Mouse (Mus musculus) midbrain, embryonic 14.5 days (tissue): ENCODE measurements around the gene Ephb3. TPM values are rescaled to one million over a fixed set of nuclear protein-coding genes. Genes with fewer than 3 reads are reported as not detected.

Experiments used
- ATAC-seq: fragments of 200-750 bp; cut with Nextera tagmentation; 2 replicates; pipeline ENCODE4 v1.8.0; 2017; ENCODE audit warnings: moderate number of reproducible peaks, moderate library complexity; ENCODE audit not compliant: low FRiP score, low TSS enrichment
- DNase-seq: peaks from one replicate; pipeline ENCODE4 v3.0.0-alpha.2; 2015
- H3K27ac ChIP-seq: fragments of 300-500 bp; sonication (generic); replicated peaks from 2 replicates; pipeline ENCODE4 v1.5.1; 2014; ENCODE audit warnings: mild to moderate bottlenecking, low read depth, low read length, moderate library complexity
- H3K27me3 ChIP-seq: fragments of 300-500 bp; sonication (generic); 2 replicates; pipeline ENCODE4 v1.6.1; 2014; ENCODE audit warnings: low read length, control low read depth, mixed read lengths; ENCODE audit not compliant: control insufficient read depth, insufficient read depth
- H3K36me3 ChIP-seq: fragments of 300-500 bp; sonication (generic); 2 replicates; pipeline ENCODE4 v1.6.1; 2014; ENCODE audit warnings: low read length, control low read depth; ENCODE audit not compliant: control insufficient read depth, insufficient read depth
- H3K4me1 ChIP-seq: fragments of 300-500 bp; sonication (generic); 2 replicates; pipeline ENCODE4 v1.6.1; 2014; ENCODE audit warnings: mild to moderate bottlenecking, antibody characterized with exemption, low read length, control low read depth; ENCODE audit not compliant: control insufficient read depth, insufficient read depth
- H3K4me2 ChIP-seq: fragments of 300-500 bp; sonication (generic); 2 replicates; pipeline ENCODE4 v1.6.1; 2014; ENCODE audit warnings: mild to moderate bottlenecking, low read length, moderate library complexity
- H3K4me3 ChIP-seq: fragments of 300-500 bp; sonication (generic); replicated peaks from 2 replicates; pipeline ENCODE4 v1.5.1; 2014; ENCODE audit warnings: low read depth, low read length
- H3K9ac ChIP-seq: fragments of 300-500 bp; sonication (generic); replicated peaks from 2 replicates; pipeline ENCODE4 v1.6.1; 2014; ENCODE audit warnings: mild to moderate bottlenecking, low read length, moderate library complexity
- H3K9me3 ChIP-seq: fragments of 300-500 bp; sonication (generic); 2 replicates; pipeline ENCODE4 v1.6.1; 2016; ENCODE audit warnings: low read length, control low read depth, mixed read lengths; ENCODE audit not compliant: control insufficient read depth
- WGBS: fragments of 180-500 bp; shearing (Covaris S2); extraction: QIAGEN DNeasy Blood & Tissue Kit; methylation state at CpG from one replicate; pipeline ENCODE4 v1.1.7; 2014; 5-methylcytosine and 5-hydroxymethylcytosine counted together
- polyA plus RNA-seq: library from polyadenylated mRNA; unstranded; fragments of >200 nt; fragmentation: Nextera tagmentation; extraction: Ambion mirVana; gene quantifications from 2 replicates; pipeline ENCODE4 v1.2.1, GENCODE M21; 2014

Gene Ephb3
- polyA plus RNA-seq, 1 experiment from 2014 or later, result 14.0 TPM

- WGBS, result under 1% methylated on average over 29 of the region's 29 CpGs
- H3K27me3 ChIP-seq, result peaks cover 27% of the 10 kb centered on the region
Measured at GRCm38 (mm10) chr16:21245931-21246390, 41.4 kb downstream of the Ephb3 start.

GRCm38 (mm10) chr16:21246391-21247036 lies 42.0 kb downstream of the Ephb3 start:
- Histone ChIP-seq H3K36me3 (no peaks in the 10 kb centered on the region), H3K9ac (peak overlapping the region; percentile 48), H3K4me1 (peaks cover 32% of the 10 kb centered on the region), H3K27me3 (peaks cover 27% of the 10 kb centered on the region), H3K27ac (0 out of 2 replicates have a peak overlapping the region, but pooled peaks have one; percentile 1), H3K4me3 (peak overlapping the region; percentile 39), H3K9me3 (no peaks in the 10 kb centered on the region), H3K4me2 (peak overlapping the region; percentile 86)
- WGBS, result under 1% methylated on average over 33 of the region's 33 CpGs
- ATAC-seq, result peak; percentile 18; the same call in 1 of the 2 replicates
- peak; percentile 71 for DNase-seq

More at GRCm38 (mm10) chr16:21245931-21246390, 41.4 kb downstream of the Ephb3 start:
- ATAC-seq (peak; percentile 86), DNase-seq (peak; percentile 91)
- Histone ChIP-seq H3K4me1 (peaks cover 32% of the 10 kb centered on the region), H3K27ac (no peak overlapping the region), H3K4me2 (peak overlapping the region; percentile 86), H3K9ac (peak overlapping the region; percentile 48), H3K36me3 (no peaks in the 10 kb centered on the region), H3K9me3 (no peaks in the 10 kb centered on the region), H3K4me3 (peak overlapping the region; percentile 39)

DNA sequence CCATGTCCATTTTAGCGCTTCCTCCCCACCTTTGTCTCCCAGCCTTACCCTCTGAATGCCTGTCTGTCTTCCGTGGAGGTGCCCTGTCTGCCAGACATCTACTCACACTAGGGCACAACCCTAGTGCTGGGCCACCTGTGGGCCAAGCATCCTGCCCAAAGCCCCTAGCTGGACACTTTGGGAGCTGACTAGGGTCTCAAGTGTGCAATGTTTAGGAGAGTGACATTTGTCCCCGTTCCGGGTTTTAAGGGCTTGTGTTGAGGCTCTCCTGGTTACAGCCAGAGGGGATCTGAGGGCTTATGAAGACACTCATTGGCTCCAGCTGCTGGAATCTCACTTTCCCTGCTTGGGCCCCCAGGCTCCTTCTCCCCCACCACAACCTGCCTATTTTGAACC lies 42.5 kb downstream of the Ephb3 start:
- Histone ChIP-seq H3K4me3 (peak overlapping the region; percentile 39), H3K9ac (no peak overlapping the region), H3K36me3 (no peaks in the 10 kb centered on the region), H3K4me1 (peaks cover 32% of the 10 kb centered on the region), H3K4me2 (peak overlapping the region; percentile 86), H3K27ac (no peak overlapping the region), H3K27me3 (peaks cover 27% of the 10 kb centered on the region), H3K9me3 (no peaks in the 10 kb centered on the region)
- peak; percentile 41 for DNase-seq
- 4% methylated on average over 4 of the region's 4 CpGs for WGBS
- no peak for ATAC-seq

DNA sequence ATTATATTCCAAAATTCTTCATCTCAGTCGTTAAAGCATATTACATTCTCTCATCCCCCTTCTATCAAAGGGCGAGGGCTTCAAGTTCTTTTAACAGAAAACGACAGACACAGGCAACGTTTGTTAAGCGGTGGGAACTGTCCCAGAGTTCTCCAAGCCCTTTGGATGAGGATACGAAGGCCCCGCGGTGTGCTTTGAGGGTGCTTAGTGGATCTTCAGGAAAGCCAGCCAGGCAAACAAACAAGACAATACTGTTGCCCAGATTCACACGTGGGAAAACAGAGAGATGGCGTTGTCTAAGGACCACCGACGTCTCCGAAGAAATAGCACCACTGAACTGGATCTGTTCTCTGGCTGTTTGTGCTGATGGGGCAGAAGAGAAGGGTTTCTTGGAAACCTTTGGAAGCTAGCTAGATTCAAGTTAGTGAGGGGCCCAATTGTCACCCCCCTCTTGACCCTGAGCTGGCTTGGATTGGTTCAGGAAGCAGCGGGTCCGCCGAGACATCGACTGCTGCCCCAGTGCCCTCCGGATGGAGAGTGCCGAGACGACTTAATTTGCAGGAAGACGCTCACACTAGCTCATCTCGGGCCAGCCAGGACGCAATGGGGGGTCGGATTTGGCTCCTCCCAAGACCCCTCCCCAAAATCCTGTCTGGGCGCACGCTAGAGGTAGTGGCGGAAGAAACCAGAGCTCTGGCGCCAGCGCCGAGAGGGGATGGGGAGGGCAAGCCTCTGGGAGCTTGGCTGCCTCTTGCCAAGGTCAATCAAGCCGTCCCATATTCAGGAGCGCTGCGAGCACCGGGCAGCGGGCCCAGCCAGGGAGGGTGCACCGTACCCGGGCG lies 43.5 kb downstream of the Ephb3 start:
- Histone ChIP-seq H3K27ac (no peak overlapping the region), H3K9me3 (no peaks in the 10 kb centered on the region), H3K4me2 (peak overlapping the region; percentile 60), H3K4me1 (peaks cover 32% of the 10 kb centered on the region), H3K9ac (peak overlapping the region; percentile 27; the same call in 1 of the 2 replicates), H3K36me3 (no peaks in the 10 kb centered on the region), H3K27me3 (peaks cover 27% of the 10 kb centered on the region), H3K4me3 (peak overlapping the region; percentile 34)
- WGBS, result 3% methylated on average over 38 of the region's 38 CpGs
- DNase-seq (peak; percentile 68), ATAC-seq (peak; percentile 25; the same call in 1 of the 2 replicates)

- no peak for ATAC-seq
- H3K9me3 ChIP-seq, result no peaks in the 10 kb centered on the region
- H3K4me2 ChIP-seq, result peak overlapping the region; percentile 60
- H3K9ac ChIP-seq, result peak overlapping the region; percentile 27; the same call in 1 of the 2 replicates
- peaks cover 27% of the 10 kb centered on the region for H3K27me3 ChIP-seq
- 5% methylated on average over 39 of the region's 39 CpGs for WGBS
- no peak for DNase-seq
- no peak overlapping the region for H3K27ac ChIP-seq
- peak overlapping the region; percentile 34 for H3K4me3 ChIP-seq
- peaks cover 32% of the 10 kb centered on the region for H3K4me1 ChIP-seq
- H3K36me3 ChIP-seq, result no peaks in the 10 kb centered on the region
Measured at GRCm38 (mm10) chr16:21248713-21249531, 44.4 kb downstream of the Ephb3 start.

DNA sequence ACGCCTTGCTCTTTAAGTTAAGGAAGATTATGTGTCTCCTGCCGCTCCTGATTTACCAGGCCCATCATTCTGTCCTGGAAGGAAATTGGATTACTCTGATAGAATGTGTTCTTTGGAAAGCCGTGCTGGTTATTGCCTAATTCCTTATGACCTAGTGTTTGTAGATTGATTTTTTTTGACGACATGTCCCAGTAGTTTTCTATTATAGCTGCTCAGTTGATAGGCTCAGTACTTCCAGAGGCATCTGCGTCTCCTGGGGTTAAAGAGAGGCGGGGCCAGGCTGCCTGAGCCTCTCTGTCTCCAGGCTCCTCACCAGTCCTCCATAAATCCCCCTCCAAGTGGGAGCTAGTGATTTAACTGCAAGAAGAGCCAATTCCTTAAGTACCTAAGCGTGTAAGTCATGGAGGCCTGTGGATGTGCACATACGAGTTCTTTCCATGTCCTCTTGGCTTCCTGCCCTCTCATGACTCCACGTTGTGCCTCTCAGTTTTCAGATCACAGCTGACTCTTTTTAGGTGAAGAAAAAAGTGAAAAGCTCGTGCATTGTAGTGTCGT lies 47.9 kb downstream of the Ephb3 start:
- H3K36me3 ChIP-seq, result no peaks in the 10 kb centered on the region
- 41% methylated on average over 11 of the region's 11 CpGs for WGBS

GRCm38 (mm10) chr16:21255574-21256304 lies 51.2 kb downstream of the Ephb3 start:
- Histone ChIP-seq H3K9me3 (no peaks in the 10 kb centered on the region), H3K4me2 (no peak overlapping the region), H3K36me3 (no peaks in the 10 kb centered on the region), H3K9ac (no peak overlapping the region), H3K27ac (no peak overlapping the region), H3K4me3 (no peak overlapping the region), H3K4me1 (no peaks in the 10 kb centered on the region), H3K27me3 (no peaks in the 10 kb centered on the region)
- WGBS, result 89% methylated on average over 11 of the region's 11 CpGs
- no peak for DNase-seq
- no peak for ATAC-seq

More for the DNA sequence above, 47.9 kb downstream of the Ephb3 start:
- Histone ChIP-seq H3K4me2 (no peak overlapping the region), H3K9me3 (no peaks in the 10 kb centered on the region), H3K9ac (no peak overlapping the region), H3K27ac (no peak overlapping the region), H3K4me1 (peaks cover 14% of the 10 kb centered on the region), H3K27me3 (peaks cover 24% of the 10 kb centered on the region), H3K4me3 (no peak overlapping the region)
- DNase-seq (no peak), ATAC-seq (no peak)
